Mouse (Mus musculus) retina, embryonic 14.5 days (tissue): ENCODE results near the gene Atp8b5.

Experiments used
- DNase-seq: peaks from one replicate; pipeline ENCODE4 v3.0.0-alpha.2; 2015; ENCODE audit warnings: low spot score

Atp8b5 gene

DNA sequence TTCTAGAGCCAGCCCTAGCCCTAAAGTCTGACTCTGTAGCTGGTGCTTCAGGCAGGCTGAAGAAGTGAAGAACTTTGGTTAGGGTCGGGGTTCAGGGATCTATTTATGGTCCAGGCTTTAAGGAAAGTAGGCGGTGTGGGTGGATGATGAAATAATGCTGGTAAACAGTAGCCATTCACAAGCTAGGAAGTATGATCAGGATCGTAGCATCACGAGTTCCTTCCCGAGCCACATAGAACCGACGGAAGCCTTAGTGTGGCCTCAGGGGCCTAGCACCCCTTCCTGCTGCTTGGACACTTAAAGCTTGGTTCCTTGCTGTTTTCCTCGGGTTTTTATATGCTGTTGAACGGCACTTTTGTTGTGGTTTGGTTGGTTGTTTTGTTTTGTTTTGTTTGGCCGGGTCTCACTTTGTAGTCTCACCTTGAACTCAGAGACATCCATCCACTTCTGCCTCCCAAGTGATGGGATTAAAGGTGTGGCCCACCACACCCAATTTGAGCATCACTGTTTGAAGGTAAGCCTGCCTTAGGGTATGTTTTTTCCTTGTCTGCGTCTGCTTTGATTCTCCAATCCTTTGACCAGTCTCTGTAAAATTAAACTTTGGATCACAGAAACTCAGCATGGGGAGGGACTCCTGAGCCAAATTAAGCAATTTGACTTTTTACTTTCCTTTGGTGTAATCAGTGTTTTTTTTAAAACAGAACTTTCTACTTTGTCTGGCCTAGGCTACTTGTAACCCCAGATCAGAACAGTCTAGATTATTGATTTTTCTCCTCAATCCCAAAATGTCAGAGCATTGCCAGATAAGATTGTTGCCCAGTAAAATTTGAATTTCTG is 116.5 kb downstream of the Atp8b5 start:
- no peak for DNase-seq

DNA sequence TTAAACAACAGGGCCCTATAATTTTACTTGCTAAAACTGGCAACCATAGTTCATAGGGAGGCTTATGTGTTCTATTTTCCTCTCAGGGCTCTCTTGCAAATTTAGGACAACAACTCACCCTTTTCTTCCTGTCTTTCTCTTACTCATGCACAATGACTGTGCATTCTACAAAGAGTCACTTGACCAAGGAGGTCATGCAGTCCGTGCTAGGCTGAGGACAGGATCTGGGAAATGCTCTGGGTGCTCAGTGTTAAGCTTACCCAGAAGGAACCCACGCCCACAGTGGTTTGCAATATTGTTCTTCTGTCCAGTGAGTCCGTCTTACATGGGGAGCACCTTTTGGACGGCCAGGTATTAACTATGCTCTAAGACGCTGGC is 117.1 kb downstream of the Atp8b5 start:
- DNase-seq = no peak

DNA sequence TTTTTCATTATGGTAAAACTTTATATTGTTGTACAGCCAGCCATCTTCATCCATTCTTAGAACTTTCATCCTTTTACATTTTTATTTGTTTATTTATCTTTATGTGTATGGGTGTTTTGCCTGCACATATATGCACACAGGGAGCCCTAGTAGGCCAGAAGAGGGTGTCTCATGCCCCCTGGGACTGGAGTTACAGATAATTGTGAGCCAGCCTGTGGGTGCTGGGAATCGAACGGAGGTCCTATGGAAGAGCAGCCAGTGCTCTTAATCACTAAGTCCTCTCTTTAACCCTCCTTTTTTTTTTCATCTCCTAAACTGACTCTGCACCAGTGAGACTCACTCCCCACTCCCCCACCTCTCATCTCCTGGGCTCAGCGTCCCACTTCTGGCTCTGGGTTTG is 117.6 kb downstream of the Atp8b5 start:
- DNase-seq = no peak

DNA sequence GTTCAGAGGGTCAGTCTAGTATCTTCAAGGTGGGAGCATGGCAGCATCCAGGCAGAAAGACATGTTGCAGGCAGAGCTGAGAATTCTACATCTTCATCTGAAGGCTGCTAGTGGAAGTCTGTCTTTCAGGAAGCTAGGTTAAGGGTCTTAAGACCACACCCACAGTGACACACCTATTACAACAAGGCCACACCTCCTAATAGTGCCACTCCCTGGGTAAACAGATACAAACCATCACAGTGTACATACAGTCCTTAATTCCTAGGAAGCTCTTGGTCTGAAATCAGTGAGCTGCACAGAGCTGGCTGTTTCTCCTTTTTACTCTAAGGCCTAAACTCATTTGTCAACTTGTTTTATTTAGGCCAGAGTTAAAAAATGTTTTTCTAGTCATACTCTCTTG is 120.0 kb downstream of the Atp8b5 start:
- DNase-seq = no peak

DNA sequence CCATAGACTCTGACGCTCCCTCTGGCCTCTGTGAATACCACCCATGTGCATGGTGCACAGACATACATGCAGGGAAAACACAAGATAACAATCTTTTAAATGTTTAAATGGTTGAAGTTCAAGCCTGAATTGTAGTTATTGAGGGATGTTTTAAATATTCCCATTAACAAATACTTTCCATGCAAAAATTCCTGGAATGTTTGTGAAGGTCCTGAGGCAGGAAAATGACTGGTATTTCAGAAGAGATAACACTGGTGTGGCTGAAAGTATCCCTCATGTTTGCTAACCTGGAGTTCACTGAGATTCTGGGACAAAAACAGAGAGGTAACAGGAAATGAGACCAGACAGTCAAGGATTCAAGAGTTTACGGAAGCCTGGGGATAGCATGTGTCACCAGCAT is 122.4 kb downstream of the Atp8b5 start:
- DNase-seq = no peak

DNA sequence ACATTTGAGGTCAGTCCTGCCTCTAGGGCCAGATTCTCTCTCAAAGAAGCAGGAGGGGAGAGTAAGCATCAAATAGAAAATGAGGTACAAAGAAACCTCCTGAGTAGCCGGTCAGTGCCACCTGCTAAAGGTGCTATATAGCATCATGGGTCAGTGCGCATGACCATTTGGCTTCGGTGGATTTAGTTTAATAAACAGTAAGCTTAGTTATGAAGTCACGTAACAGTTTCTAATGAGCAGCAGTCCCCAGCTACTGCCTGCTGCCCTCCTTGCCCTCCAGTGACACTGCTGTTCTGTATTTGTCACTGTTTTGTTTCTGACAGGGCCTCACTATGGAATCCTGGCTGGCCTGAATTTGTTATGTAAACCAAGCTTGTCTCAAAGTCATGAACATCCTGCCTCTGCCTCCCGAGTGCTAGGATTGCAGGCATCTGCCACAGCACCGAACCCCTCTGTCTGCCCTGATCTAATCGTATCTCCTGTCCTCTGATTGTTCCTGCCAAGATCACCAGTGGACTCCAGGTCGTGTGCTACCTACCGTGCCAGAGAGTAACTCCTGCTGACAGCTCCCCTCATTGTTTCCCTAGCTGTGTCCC is 123.0 kb downstream of the Atp8b5 start:
- DNase-seq = no peak

DNA sequence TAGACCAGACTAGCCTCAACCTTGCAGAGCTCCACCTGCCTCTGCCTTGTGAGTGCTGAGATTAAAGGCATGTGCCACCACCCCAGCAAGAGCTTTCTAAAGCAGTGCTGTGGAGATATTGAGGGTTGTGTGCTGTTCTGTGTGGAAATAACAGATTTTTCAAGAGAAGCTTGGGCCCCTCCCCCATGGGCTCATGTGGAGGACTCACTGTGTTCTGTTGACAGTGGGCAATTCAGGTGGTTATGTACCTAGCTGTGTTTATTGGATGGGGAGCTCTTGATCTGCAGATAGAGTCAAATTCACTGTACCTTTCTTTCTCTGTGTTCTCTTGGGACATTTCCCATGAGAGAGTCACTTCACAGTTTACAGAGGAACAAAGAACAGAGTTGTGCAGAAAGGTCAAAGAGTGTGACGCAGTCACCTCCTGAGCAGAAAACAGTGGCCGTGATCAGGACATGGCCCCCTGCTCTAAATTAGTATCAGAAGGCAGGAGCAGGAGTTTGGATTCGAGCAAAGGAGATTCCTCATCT is 124.6 kb downstream of the Atp8b5 start:
- no peak for DNase-seq

DNA sequence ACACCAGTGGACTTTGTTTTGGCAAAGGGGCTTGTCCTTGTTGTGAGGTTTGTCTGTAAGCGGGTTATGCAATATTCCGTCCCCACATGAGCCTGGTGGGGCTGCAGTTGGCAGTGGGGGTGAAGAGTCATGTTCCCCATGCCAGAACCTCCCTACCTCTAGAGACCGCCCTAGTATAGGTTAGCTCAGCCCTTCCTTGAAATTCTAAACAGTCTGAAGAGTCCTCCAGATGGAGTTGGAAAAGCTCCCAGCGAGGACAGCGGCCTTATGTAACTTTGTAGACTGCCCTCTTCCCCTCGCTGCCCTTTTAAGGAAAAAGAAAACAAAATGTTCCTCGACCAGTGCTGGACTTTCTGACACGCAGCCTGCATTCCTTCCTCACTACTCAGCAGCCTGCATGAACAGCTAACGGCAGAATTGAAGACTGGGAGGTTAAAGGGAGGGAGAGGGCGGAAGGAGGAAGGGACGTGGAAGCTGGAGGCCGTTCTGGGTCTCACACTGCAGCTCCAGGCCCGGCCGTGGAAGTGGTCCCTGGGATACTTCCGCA is 127.5 kb downstream of the Atp8b5 start:
- no peak for DNase-seq

DNA sequence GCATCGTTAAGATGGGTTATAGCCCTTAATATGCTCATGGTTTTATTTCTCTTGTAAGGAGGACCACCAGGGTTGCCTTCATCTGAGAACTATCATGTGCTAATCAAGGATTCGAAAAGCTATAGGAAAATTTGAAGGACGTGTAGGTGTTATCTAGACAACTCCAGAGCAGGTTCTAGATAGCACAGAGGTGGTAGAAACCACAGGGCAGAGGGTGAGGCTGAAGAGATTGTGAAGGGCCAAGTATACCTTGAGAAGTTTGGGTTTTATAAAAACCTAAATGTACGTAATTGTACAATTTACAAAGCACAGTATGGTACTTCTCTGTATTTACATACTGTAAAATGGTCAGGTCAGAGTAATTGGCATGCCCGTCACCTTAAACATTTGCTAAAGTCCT is 128.2 kb downstream of the Atp8b5 start:
- DNase-seq = no peak

DNA sequence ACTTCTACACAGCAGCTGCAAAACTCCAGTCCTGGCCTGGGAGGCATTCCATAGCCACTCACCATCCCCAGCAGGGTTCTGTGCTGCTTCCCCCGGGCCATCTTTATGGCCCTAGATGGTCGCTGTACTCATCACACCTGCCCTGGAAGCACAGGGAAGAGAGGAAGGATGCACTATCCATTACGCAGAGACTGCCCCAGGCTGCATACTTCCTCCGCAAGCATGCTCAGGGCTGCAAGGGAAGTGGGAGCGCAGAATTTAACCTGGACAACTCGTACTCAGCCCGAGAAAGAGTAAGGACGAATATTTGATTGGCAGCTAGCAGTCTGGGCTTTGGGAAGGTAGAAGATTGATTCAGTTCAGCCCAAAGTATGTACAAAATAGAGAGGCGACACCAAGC is 128.9 kb downstream of the Atp8b5 start:
- no peak for DNase-seq

DNA sequence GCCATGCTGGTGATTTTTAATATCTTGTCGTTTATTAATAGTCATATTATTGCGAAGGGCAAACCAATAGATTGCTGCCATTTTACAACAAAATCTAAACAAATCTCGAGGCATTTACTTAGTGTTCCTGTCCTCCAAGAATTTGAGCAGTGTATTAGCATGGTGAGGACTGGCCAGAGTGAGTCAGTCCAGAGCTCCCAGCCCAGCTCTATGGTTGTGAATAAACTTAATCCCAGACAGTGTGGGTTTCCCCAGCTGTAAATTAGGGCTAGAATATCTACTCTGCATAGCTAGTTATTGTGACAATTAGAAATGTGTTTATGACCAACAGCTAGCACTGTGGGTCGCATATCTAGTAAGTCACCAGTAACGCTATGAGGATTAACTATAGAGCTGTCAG is 129.4 kb downstream of the Atp8b5 start:
- no peak for DNase-seq

DNA sequence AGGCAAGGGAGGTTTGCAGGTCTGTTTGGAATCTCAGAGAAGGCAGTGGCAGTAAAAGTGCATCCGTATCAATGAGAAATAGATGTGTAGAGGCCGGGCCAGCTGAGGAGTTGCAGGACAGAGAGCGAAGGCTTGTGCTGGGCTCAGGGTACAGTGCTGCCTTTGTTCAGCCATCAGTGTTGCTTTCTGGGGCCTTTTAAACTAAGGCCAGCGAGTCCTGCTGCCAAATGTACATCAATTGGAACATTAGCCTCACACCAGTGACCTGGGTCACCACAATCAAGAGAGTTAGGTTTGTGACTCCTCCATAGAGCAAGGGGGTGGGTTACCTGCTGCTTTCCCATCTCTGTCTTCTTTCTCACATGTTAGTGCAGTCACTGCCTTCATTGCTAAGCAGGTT is 131.1 kb downstream of the Atp8b5 start:
- DNase-seq = no peak

DNA sequence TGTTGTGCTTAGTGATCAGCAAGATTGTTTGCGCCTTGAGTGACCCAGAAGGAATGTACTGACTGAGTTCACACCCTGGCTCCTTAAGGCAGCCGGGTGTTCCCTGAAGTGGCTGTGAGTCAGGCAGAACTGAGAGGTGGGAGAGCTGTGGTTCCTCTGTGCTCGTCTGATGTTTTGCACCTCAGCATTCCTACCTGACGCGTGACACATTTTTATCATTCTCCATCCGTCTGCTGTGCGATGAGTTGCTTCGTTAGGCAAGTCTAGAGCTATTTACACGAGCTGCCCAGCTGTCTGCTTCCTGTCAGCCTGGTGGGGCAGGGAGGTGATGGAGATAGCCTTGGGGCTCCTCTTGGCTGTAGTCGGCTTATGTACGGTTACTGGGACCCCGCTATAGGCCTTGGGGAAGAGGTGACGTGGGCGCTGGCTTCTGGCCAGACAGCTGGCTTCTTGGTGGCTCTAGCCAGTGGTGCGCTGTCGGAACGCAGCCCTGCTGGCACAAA is 131.9 kb downstream of the Atp8b5 start:
- DNase-seq = no peak

DNA sequence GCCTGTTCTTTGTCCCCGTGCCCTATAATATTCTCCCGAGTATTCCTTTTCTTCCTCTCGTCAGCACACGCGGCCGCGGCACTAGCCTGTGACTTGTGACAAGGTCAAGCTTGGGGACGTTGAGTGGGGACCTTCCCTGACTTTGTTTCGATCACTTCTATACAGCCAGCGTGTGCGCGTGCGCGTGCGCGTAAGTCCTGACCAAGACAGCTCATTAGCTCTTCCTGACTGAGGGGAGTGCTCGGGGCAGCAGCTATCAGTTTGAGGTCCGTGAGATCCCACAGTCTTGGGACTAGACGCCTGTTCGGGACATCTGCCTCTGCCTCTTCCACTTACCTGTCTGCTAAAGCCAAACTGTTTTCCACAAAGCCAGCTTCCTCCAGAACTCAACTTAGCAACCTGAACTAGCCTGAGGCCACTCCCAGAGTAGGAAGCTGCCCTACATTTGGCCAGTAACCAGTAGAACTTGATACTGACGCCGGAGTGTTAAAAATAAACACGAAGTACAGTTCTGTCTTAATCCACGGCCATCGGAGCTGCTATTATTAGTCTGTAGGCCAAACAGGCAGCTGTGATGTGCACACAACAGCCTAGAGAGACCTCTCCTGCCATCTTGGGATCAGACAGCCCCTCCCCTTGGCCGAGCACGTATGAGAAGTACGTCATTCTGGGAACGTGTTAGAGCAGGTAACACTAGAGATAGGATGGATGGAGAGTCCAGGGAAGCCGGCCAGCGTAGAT is 132.6 kb downstream of the Atp8b5 start:
- DNase-seq = no peak

DNA sequence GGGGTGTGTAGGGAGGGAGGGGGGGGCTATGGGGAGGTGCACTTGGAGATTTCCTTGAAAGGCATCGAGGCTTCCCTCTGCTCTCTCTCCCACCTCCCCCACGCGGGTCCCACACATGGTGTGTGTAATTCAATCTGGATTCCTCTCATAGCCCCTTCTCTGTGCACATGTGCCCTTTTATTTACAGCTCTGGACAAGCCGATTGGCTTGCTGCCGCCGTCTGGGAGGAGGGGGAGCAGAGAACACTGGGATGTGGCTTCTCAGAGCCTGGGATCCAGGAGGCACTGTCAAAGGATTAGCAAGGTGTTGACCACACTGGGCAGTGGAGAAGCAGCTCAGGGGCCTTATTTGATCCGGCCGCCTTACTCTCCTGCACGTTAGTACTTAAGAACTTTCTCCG is 134.0 kb downstream of the Atp8b5 start:
- DNase-seq = no peak

DNA sequence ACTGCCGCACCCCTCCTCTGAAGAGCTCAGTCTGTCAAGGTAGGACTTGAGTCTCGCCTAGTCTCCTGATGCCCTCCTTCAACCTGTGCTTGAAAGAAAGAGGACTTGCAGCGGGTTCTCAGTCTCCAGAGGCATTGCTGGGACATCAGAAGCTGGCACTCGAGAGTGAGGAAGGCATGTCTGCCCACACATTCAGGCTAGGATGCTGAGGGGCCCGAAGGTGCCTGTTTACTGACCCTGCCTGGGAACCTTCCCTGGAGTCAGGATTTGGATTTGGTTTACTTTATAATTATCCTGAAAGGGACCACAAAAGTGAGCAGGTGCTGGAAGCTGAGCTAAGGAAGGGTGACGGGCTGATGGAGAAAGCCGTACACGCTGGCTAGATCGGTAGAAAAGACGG is 134.5 kb downstream of the Atp8b5 start:
- no peak for DNase-seq

DNA sequence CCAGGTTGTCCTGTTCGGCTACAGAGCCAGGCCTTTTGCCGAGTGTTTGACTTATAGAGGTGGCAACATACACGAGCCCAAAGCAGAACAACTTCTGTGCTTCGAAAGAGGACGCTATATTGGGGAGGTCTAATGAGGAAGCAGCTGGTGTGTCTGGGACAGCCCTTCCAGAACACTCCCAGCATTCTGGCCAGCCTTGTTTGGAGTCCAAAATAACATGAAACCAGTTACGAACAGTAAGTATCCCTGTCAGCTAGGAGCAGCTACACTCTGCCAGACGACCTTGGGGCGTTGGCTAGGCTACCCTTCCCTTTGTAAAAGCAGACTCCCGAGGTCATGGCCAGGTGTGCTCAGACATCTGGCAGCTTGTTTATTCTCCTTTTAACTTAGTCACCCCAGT is 135.3 kb downstream of the Atp8b5 start:
- DNase-seq = no peak

DNA sequence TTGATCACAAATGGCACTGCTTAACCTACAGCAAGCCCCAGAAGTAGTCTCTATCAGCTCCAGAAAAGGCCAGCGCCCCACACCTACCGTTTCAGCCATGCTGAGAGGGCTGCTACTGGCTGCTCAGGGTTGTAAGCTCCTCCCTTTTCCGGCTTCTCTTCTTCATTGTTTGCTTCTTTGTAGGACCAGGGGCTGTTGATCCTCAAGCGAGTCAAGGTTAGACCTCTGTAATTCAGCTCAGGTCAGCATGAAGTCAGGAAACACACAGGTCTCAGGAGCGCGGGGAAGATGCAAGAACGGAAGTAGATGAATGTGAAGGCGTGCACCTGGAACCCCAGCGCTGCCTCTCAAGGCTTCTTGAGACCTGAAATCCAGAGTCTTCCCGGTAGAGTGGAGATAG is 137.7 kb downstream of the Atp8b5 start:
- DNase-seq = no peak

DNA sequence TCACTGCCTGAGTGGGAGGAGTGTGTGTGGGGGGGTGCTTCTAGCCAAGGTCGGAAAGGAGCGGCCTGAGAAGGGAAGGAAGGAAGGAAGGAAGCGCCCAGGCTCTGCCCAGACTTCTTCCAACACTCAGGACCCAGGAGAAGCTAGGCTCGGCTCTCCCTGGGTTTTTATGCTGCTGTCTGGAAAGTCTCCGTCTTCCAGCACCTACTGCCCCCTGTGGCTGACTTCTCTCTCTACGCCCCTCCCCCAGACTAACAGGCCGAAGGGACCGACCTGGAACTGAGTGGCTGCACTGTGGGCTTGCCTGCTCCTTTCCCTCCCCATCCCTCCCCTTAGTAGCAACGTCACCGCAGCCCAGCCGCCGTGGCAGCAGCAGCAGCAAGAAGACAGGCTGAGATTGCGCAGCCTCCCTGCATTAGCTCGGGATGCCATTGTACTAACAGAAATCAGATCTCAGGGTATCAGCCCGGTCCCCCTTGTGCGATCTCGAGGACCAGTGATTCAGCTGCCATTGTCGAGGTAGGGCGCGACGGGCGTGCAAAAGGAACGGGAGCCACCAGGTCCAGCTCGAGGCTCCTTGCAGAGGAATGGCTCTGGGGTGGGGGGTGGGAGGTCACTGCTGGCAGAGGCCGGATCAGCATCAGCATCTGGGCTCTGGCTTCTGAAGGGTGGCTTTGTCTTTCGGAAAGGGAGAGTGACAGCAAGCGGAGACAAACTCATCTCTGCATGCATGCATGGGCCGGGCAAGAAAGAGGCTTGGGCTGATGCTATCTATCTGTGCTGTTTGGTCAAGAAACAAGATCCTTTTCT is 139.4 kb downstream of the Atp8b5 start:
- peak; percentile 86 for DNase-seq

DNA sequence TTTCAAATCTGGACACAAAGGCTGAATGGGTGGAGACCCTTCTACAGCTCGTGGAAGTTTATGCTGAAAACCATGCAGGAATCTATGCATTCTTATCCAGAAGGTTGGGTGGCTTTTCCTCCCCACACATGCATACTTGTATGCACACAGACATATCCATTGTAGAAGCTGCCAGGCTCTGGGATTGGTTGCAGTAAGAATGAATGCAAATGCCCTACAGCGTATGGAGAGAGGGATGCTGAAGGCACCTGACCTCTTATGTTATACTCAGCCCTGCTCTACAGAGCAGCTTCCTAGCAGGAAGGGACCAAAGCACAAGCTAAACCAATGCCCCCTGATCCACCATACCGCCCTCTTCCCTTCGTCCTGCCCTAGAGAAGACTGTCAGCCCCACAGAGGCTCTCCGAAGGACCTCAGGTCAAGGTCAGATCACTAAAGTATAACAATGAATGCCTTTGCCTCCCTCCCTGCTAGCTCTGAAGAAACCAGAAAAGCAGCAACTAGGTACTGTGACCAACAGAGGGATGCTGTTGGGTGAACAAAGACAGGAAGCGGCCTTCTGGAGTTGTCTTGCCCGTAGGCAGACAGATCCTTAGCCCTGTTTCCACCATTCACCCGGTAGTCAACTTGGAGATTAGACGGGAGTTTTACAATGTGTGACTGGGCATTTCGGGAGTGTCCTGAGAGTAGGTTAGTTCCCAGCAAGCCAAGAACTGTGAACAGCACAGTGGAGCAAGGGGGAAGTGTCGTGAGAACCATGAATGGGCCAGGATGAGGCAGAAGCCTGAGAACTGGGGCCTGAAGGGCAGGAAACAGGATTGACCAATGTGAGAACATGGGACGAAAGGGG is 140.3 kb downstream of the Atp8b5 start:
- peak; percentile 23 for DNase-seq

DNA sequence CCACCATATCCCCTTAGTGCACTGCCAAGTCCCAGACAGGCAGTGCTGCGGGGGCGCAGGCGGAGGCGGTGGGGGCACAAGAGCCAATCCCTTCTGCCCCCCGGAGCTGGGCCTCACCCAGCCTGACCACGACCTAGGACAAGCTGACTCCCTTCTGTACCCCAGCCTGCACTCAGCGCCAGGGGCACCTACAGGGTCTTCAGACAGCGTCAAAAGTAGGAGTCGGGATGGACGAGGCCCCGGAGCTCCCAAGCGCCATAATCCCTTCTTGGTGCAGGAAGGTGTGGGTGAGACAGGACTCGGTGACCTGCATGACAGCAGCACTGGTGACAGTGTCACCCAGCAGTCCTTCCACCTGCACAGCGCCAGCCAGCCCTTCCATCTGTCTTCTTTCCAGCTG is 147.8 kb downstream of the Atp8b5 start:
- no peak for DNase-seq
